Mouse (Mus musculus) hindbrain, embryonic 12.5 days (tissue): Measurements from ENCODE around the gene Pctp. TPM values are rescaled to one million over a fixed set of nuclear protein-coding genes. Genes with fewer than 3 reads are reported as not detected.
A peak's percentile ranks its signal among the peaks of the same experiment; 100 is the strongest.

Experiments used
- ATAC-seq: fragments of 200-750 bp; cut with Nextera tagmentation; 2 replicates; pipeline ENCODE4 v1.8.0; 2017; ENCODE audit warnings: moderate TSS enrichment; ENCODE audit not compliant: low FRiP score
- H3K27ac ChIP-seq: fragments of 300-500 bp; sonication (generic); 2 replicates; pipeline ENCODE4 v1.5.1; 2016; ENCODE audit warnings: mild to moderate bottlenecking
- H3K27me3 ChIP-seq: fragments of 300-500 bp; sonication (generic); 2 replicates; pipeline ENCODE4 v1.6.1; 2016; ENCODE audit warnings: mild to moderate bottlenecking
- H3K36me3 ChIP-seq: fragments of 300-500 bp; sonication (generic); 2 replicates; pipeline ENCODE4 v1.6.1; 2016; ENCODE audit warnings: mild to moderate bottlenecking
- H3K4me1 ChIP-seq: fragments of 300-500 bp; sonication (generic); 2 replicates; pipeline ENCODE4 v1.6.1; 2016
- H3K4me2 ChIP-seq: fragments of 300-500 bp; sonication (generic); replicated peaks from 2 replicates; pipeline ENCODE4 v1.6.1; 2016; ENCODE audit warnings: mild to moderate bottlenecking
- H3K4me3 ChIP-seq: fragments of 300-500 bp; sonication (generic); 2 replicates; pipeline ENCODE4 v1.5.1; 2016; ENCODE audit warnings: mild to moderate bottlenecking
- H3K9ac ChIP-seq: fragments of 300-500 bp; sonication (generic); 2 replicates; pipeline ENCODE4 v1.6.1; 2016; ENCODE audit warnings: mild to moderate bottlenecking, moderate library complexity
- H3K9me3 ChIP-seq: fragments of 300-500 bp; sonication (generic); replicated peaks from 2 replicates; pipeline ENCODE4 v1.6.1; 2016; ENCODE audit warnings: mild to moderate bottlenecking
- WGBS: fragments of 180-500 bp; shearing (Covaris S2); methylation state at CpG from one replicate; pipeline ENCODE4 v1.1.7; 2016; 5-methylcytosine and 5-hydroxymethylcytosine counted together
- polyA plus RNA-seq: library from polyadenylated mRNA; unstranded; fragments of >200 nt; fragmentation: Nextera tagmentation; extraction: Ambion mirVana; gene quantifications from 2 replicates; pipeline ENCODE4 v1.2.1, GENCODE M21; 2016

Gene Pctp
- polyA plus RNA-seq, 1 experiment from 2014 or later = 4.3 TPM

- 0 out of 2 replicates have a peak, but pooled peaks cover 4% of the 10 kb centered on the region for H3K4me1 ChIP-seq
- H3K9ac ChIP-seq = peak overlapping the region; percentile 41; the same call in 1 of the 2 replicates
- peak overlapping the region; percentile 41 for H3K4me3 ChIP-seq
- H3K27me3 ChIP-seq = peaks cover 3% of the 10 kb centered on the region; the same call in 1 of the 2 replicates
- ATAC-seq = no peak
- no peaks in the 10 kb centered on the region for H3K9me3 ChIP-seq
- H3K36me3 ChIP-seq = no peaks in the 10 kb centered on the region
- peak overlapping the region; percentile 72 for H3K4me2 ChIP-seq
- 8% methylated on average over 8 of the region's 8 CpGs for WGBS
- H3K27ac ChIP-seq = no peak overlapping the region
Measured at GRCm38 (mm10) chr11:90002987-90003348, 274 bp upstream of the Pctp start.

GRCm38 (mm10) chr11:90001396-90002230 is 1.1 kb downstream of the Pctp start:
- WGBS = 81% methylated on average over 10 of the region's 10 CpGs
- H3K4me3 ChIP-seq = no peak overlapping the region

GRCm38 (mm10) chr11:90000666-90001065 is 2.0 kb downstream of the Pctp start:
- Histone ChIP-seq H3K9ac (no peak overlapping the region), H3K4me2 (no peak overlapping the region), H3K27me3 (no peaks in the 10 kb centered on the region; the same call in 1 of the 2 replicates), H3K9me3 (no peaks in the 10 kb centered on the region), H3K4me1 (0 out of 2 replicates have a peak, but pooled peaks cover 4% of the 10 kb centered on the region), H3K36me3 (no peaks in the 10 kb centered on the region), H3K4me3 (no peak overlapping the region), H3K27ac (no peak overlapping the region)
- no peak for ATAC-seq
- WGBS = 93% methylated on average over 4 of the region's 4 CpGs

More at GRCm38 (mm10) chr11:90001396-90002230, 1.1 kb downstream of the Pctp start:
- Histone ChIP-seq H3K27me3 (no peaks in the 10 kb centered on the region; the same call in 1 of the 2 replicates), H3K27ac (no peak overlapping the region), H3K9me3 (no peaks in the 10 kb centered on the region), H3K36me3 (no peaks in the 10 kb centered on the region), H3K4me2 (peak overlapping the region; percentile 72), H3K9ac (no peak overlapping the region), H3K4me1 (0 out of 2 replicates have a peak, but pooled peaks cover 4% of the 10 kb centered on the region)
- ATAC-seq = no peak

- H3K9me3 ChIP-seq = no peaks in the 10 kb centered on the region
- no peak overlapping the region for H3K4me3 ChIP-seq
- no peak overlapping the region for H3K27ac ChIP-seq
- H3K4me1 ChIP-seq = 0 out of 2 replicates have a peak, but pooled peaks cover 4% of the 10 kb centered on the region
- no peaks in the 10 kb centered on the region for H3K27me3 ChIP-seq
- no peak for ATAC-seq
- 92% methylated on average over 18 of the region's 18 CpGs for WGBS
- no peak overlapping the region for H3K4me2 ChIP-seq
- no peak overlapping the region for H3K9ac ChIP-seq
- no peaks in the 10 kb centered on the region for H3K36me3 ChIP-seq
Measured at GRCm38 (mm10) chr11:89998996-89999770, 3.5 kb downstream of the Pctp start.

DNA sequence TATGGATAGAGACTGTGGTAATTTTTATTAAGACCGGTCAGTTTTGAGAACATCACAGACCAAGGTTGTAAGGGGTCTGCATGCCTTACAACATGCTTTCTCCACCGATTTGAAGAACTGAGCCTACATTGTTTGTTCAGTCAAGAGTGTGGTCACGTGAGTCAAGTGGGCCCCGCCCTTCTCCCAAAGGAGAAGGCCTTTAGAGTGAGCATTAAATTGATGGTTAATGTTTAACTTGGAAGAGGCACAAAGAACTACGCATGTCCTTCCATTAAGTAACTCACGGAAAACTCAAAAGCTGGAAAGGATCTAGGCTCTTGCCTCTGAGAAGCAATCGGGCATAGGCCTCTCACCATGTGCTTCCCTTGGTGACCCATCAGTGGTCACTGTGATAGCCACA is 5.8 kb downstream of the Pctp start:
- Histone ChIP-seq H3K4me2 (no peak overlapping the region), H3K36me3 (no peaks in the 10 kb centered on the region), H3K4me3 (no peak overlapping the region), H3K9ac (no peak overlapping the region), H3K9me3 (no peaks in the 10 kb centered on the region), H3K27me3 (no peaks in the 10 kb centered on the region), H3K27ac (no peak overlapping the region), H3K4me1 (no peaks in the 10 kb centered on the region)
- ATAC-seq = no peak
- WGBS = 83% methylated on average over 7 of the region's 7 CpGs

DNA sequence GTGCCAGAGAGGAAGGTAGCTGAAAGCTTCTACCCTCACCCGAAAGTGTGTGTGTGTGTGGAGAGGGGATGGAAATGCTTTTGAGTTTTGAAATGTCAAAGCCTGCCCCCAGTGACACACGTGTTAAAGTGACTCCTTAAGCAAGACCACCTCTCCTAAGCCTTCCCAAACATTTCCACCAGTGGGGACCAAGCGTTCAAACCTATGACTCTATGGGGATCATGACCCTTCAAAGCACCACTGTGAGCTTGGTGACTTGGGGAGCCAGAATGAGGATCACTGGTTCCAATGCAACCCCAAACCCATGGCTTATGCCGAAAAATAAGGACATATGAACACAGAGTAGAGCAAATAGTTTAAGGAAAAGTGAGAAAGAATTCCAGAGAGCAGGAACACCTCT is 6.3 kb downstream of the Pctp start:
- Histone ChIP-seq H3K4me3 (no peak overlapping the region), H3K4me2 (no peak overlapping the region), H3K27ac (no peak overlapping the region), H3K27me3 (no peaks in the 10 kb centered on the region), H3K9me3 (no peaks in the 10 kb centered on the region), H3K36me3 (no peaks in the 10 kb centered on the region), H3K9ac (no peak overlapping the region), H3K4me1 (no peaks in the 10 kb centered on the region)
- ATAC-seq = no peak
- 93% methylated on average over 4 of the region's 4 CpGs for WGBS

DNA sequence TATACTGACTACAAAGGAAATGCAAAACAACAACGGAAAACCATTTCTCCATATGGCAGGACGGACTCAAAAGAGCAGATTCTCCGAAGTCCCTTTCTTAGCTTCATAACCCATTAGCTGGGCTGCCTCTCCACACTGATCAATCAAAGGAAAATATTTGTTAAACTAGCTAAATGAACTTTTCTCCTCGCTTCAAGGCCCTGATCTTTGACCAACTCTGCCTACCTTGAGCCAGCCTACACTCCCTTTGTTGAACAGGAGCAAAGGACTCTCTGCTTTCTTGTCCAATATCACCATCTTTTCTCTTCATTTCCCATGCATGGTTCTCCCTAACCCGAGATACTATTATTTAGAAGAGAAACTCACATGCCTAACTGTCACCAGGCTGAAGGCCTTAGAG is 7.1 kb downstream of the Pctp start:
- no peaks in the 10 kb centered on the region for H3K4me1 ChIP-seq
- no peak overlapping the region for H3K27ac ChIP-seq
- no peak overlapping the region for H3K9ac ChIP-seq
- H3K9me3 ChIP-seq = no peaks in the 10 kb centered on the region
- WGBS = 80% methylated on average over 5 of the region's 5 CpGs
- H3K36me3 ChIP-seq = no peaks in the 10 kb centered on the region
- no peak overlapping the region for H3K4me2 ChIP-seq
- ATAC-seq = no peak
- H3K27me3 ChIP-seq = no peaks in the 10 kb centered on the region
- H3K4me3 ChIP-seq = no peak overlapping the region

DNA sequence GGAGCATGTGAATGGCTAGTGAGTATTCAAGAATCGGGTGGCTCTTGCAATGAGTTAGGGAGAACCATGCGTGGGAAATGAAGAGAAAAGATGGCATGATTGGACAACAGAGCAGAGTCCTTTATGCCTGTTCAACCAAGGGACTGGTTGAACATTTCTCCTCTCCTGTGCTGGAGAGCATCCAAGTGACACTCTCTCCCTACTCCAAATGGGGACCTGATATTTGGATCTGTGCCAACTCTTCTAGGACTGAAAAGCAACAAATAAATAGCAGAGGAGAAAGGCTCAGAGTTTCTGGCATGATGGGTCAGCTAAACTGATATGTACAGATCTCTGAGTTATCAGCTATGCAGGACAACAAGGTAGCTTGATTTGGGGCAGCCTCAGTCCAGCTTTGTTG is 8.0 kb downstream of the Pctp start:
- no peak overlapping the region for H3K4me3 ChIP-seq
- no peak for ATAC-seq
- no peak overlapping the region for H3K27ac ChIP-seq
- no peaks in the 10 kb centered on the region for H3K36me3 ChIP-seq
- no peak overlapping the region for H3K4me2 ChIP-seq
- H3K4me1 ChIP-seq = no peaks in the 10 kb centered on the region
- H3K27me3 ChIP-seq = no peaks in the 10 kb centered on the region
- no peaks in the 10 kb centered on the region for H3K9me3 ChIP-seq
- 74% methylated on average over 2 of the region's 2 CpGs for WGBS
- H3K9ac ChIP-seq = no peak overlapping the region

GRCm38 (mm10) chr11:89991661-89992060 is 11.0 kb downstream of the Pctp start:
- Histone ChIP-seq H3K27ac (no peak overlapping the region), H3K36me3 (no peaks in the 10 kb centered on the region), H3K9ac (no peak overlapping the region), H3K27me3 (no peaks in the 10 kb centered on the region), H3K9me3 (no peaks in the 10 kb centered on the region), H3K4me3 (no peak overlapping the region), H3K4me2 (no peak overlapping the region), H3K4me1 (no peaks in the 10 kb centered on the region)
- ATAC-seq = no peak

GRCm38 (mm10) chr11:89988936-89989589 is 13.6 kb downstream of the Pctp start:
- Histone ChIP-seq H3K4me2 (no peak overlapping the region), H3K4me3 (no peak overlapping the region), H3K27me3 (no peaks in the 10 kb centered on the region), H3K4me1 (peaks cover 2% of the 10 kb centered on the region; the same call in 1 of the 2 replicates), H3K9ac (no peak overlapping the region), H3K27ac (no peak overlapping the region), H3K9me3 (no peaks in the 10 kb centered on the region), H3K36me3 (no peaks in the 10 kb centered on the region)
- 23% methylated on average over 8 of the region's 8 CpGs for WGBS
- 0 out of 2 replicates have a peak, but pooled peaks have one; percentile 38 for ATAC-seq

GRCm38 (mm10) chr11:89986516-89986915 is 16.2 kb downstream of the Pctp start:
- Histone ChIP-seq H3K4me1 (peaks cover 2% of the 10 kb centered on the region; the same call in 1 of the 2 replicates), H3K9ac (no peak overlapping the region), H3K27ac (no peak overlapping the region), H3K4me2 (no peak overlapping the region), H3K36me3 (no peaks in the 10 kb centered on the region), H3K4me3 (no peak overlapping the region), H3K27me3 (no peaks in the 10 kb centered on the region), H3K9me3 (no peaks in the 10 kb centered on the region)
- no peak for ATAC-seq
- 85% methylated on average over 8 of the region's 8 CpGs for WGBS
